Mouse (Mus musculus) liver, adult 2 months (tissue): ENCODE results near the gene Rasgrp4. TPM values are rescaled to one million over a fixed set of nuclear protein-coding genes. Genes with fewer than 3 reads are reported as not detected.

Experiments used
- DNase-seq: peaks from one replicate; pipeline ENCODE4 v3.0.0-alpha.2; 2011; ENCODE audit warnings: low read depth, low spot score; ENCODE audit errors: extremely low read depth
- H3K27ac ChIP-seq: fragments of 200-500 bp; replicated peaks from 2 replicates; pipeline ENCODE4 v1.5.1; 2012; ENCODE audit warnings: low read depth, mild to moderate bottlenecking, control low read depth, inconsistent platforms, low read length; ENCODE audit not compliant: insufficient read depth
- H3K27me3 ChIP-seq: fragments of 200-500 bp; 2 replicates; pipeline ENCODE4 v1.6.1; 2012; ENCODE audit warnings: mild to moderate bottlenecking, moderate library complexity, low read length, inconsistent platforms; ENCODE audit not compliant: control insufficient read depth, insufficient read depth
- H3K36me3 ChIP-seq: fragments of 200-500 bp; 2 replicates; pipeline ENCODE4 v1.6.1; 2012; ENCODE audit warnings: low read length, inconsistent platforms; ENCODE audit not compliant: control insufficient read depth, insufficient read depth
- H3K4me1 ChIP-seq: fragments of 200-500 bp; 2 replicates; pipeline ENCODE4 v1.6.1; 2011; ENCODE audit warnings: low read length; ENCODE audit not compliant: control insufficient read depth, insufficient read depth
- H3K4me3 ChIP-seq: fragments of 200-500 bp; 2 replicates; pipeline ENCODE4 v1.5.1; 2011; ENCODE audit warnings: low read depth, mild to moderate bottlenecking, control low read depth, low read length, moderate library complexity; ENCODE audit not compliant: insufficient read depth
- H3K79me2 ChIP-seq: fragments of 200-500 bp; 2 replicates; pipeline ENCODE4 v1.6.1; 2012; ENCODE audit warnings: inconsistent platforms, mild to moderate bottlenecking, low read length, moderate library complexity; ENCODE audit not compliant: control insufficient read depth, insufficient read depth
- H3K9ac ChIP-seq: fragments of 200-500 bp; 2 replicates; pipeline ENCODE4 v1.6.1; 2012; ENCODE audit warnings: low read depth, mild to moderate bottlenecking, control low read depth, inconsistent platforms, low read length
- CTCF ChIP-seq: fragments of 200-500 bp; IDR thresholded peaks from 2 replicates; pipeline ENCODE4 v1.5.1; 2011; ENCODE audit warnings: low read depth, low read length, control low read depth
- POLR2A ChIP-seq: fragments of 200-500 bp; IDR thresholded peaks from 2 replicates; pipeline ENCODE4 v1.6.1; 2011; ENCODE audit warnings: low read length, control low read depth; ENCODE audit not compliant: insufficient read depth; ENCODE audit errors: extremely low read depth
- WGBS: fragments of 180-500 bp; shearing (Covaris S2); methylation state at CpG from one replicate; pipeline ENCODE4 v1.1.7; 2018; 5-methylcytosine and 5-hydroxymethylcytosine counted together
- polyA plus RNA-seq: library from polyadenylated mRNA; depleted of rRNA; stranded (reverse); fragments of >200 nt; gene quantifications from 2 replicates; pipeline ENCODE4 v1.2.3, GENCODE M21; 2012; rRNA removed
- total RNA-seq: library from RNA; depleted of rRNA; stranded (reverse); fragments of >200 nt; gene quantifications from 2 replicates; pipeline ENCODE4 v1.2.3, GENCODE M21; 2014; rRNA removed

The Rasgrp4 gene
- total RNA-seq (under 0.01 and 0.07 TPM in 2 replicates), polyA plus RNA-seq (0.41 and 0.69 TPM in 2 replicates)

GRCm38 (mm10) chr7:29134693-29135386, at the start of gene Rasgrp4:
TSS of gene Rasgrp4 (plus strand) at chr7:29134851.
- Histone ChIP-seq H3K27ac (no peak within 1 kb of the TSS), H3K4me3 (peak within 1 kb of the TSS; percentile 26; the same call in 1 of the 2 replicates), H3K4me1 (no peaks in the 10 kb centered on the region), H3K79me2 (no peaks in the 10 kb centered on the region), H3K36me3 (no peaks in the 10 kb centered on the region), H3K27me3 (peaks cover 10% of the 10 kb centered on the region; the same call in 1 of the 2 replicates), H3K9ac (no peak within 1 kb of the TSS)
- no peak for DNase-seq
- WGBS = 3% methylated on average over 17 of the region's 20 CpGs
- TF ChIP-seq POLR2A (no peak), CTCF (no peak)

DNA sequence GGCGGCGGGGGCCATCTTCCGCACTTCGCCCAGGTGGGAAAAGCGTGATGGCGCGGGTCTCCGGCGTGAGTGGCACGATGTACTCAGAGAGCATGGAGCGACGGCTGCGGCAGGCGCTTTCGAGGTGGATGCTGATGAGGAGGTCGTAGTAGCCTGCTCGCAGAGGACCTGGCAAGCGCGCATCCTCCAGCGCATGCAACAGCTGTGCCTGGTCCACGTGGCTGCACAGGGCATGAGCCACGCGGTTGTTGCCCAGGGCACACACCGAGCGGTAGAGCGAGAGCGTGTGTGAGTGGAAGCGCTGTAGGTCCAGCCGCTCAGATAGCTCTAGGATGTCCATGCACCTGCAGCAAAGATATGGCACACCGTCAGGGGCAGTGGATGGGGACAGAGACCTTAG, 48.7 kb upstream of the Rasgrp4 start:
- 80% methylated on average over 30 of the region's 30 CpGs for whole genome bisulfite sequencing
- Histone ChIP-seq H3K27me3 (no peaks in the 10 kb centered on the region), H3K4me3 (no peak overlapping the region), H3K4me1 (no peaks in the 10 kb centered on the region), H3K9ac (no peak overlapping the region), H3K79me2 (no peaks in the 10 kb centered on the region), H3K27ac (no peak overlapping the region), H3K36me3 (no peaks in the 10 kb centered on the region)
- DNase-seq = no peak
- no peak for TF ChIP-seq CTCF
- TF ChIP-seq POLR2A = no peak

- no peak overlapping the region for H3K4me3 ChIP-seq
Observed at GRCm38 (mm10) chr7:29086902-29087301, 47.7 kb upstream of the Rasgrp4 start.

GRCm38 (mm10) chr7:29088817-29089216, 45.8 kb upstream of the Rasgrp4 start:
- WGBS = 75% methylated on average over 6 of the region's 6 CpGs
- Histone ChIP-seq H3K36me3 (no peaks in the 10 kb centered on the region), H3K27ac (no peak overlapping the region), H3K79me2 (no peaks in the 10 kb centered on the region), H3K27me3 (no peaks in the 10 kb centered on the region), H3K9ac (no peak overlapping the region), H3K4me3 (no peak overlapping the region), H3K4me1 (no peaks in the 10 kb centered on the region)
- TF ChIP-seq POLR2A (no peak), CTCF (no peak)
- DNase-seq = no peak

More at GRCm38 (mm10) chr7:29086902-29087301, 47.7 kb upstream of the Rasgrp4 start:
- Histone ChIP-seq H3K36me3 (no peaks in the 10 kb centered on the region), H3K9ac (no peak overlapping the region), H3K27me3 (no peaks in the 10 kb centered on the region), H3K4me1 (no peaks in the 10 kb centered on the region), H3K79me2 (no peaks in the 10 kb centered on the region), H3K27ac (no peak overlapping the region)
- TF ChIP-seq POLR2A (no peak), CTCF (no peak)
- DNase-seq = no peak
- 91% methylated on average over 10 of the region's 10 CpGs for WGBS

- no peaks in the 10 kb centered on the region for H3K36me3 ChIP-seq
- no peak for DNase-seq
- no peaks in the 10 kb centered on the region for H3K27me3 ChIP-seq
- 91% methylated on average over 16 of the region's 16 CpGs for WGBS
- H3K79me2 ChIP-seq = no peaks in the 10 kb centered on the region
- no peak overlapping the region for H3K4me3 ChIP-seq
- TF ChIP-seq POLR2A = no peak
- TF ChIP-seq CTCF = no peak
- no peak overlapping the region for H3K27ac ChIP-seq
- H3K9ac ChIP-seq = no peak overlapping the region
- H3K4me1 ChIP-seq = no peaks in the 10 kb centered on the region
Observed at GRCm38 (mm10) chr7:29097131-29097530, 37.5 kb upstream of the Rasgrp4 start.

GRCm38 (mm10) chr7:29101286-29102017, 33.2 kb upstream of the Rasgrp4 start:
- Histone ChIP-seq H3K79me2 (no peaks in the 10 kb centered on the region), H3K4me1 (no peaks in the 10 kb centered on the region), H3K9ac (no peak overlapping the region), H3K27me3 (no peaks in the 10 kb centered on the region), H3K27ac (no peak overlapping the region), H3K4me3 (no peak overlapping the region), H3K36me3 (no peaks in the 10 kb centered on the region)
- DNase-seq = no peak
- 87% methylated on average over 12 of the region's 12 CpGs for WGBS
- TF ChIP-seq POLR2A = no peak
- no peak for TF ChIP-seq CTCF
